Mouse (Mus musculus): Measurements from ENCODE around the gene Zscan29. TPM values are rescaled to one million over a fixed set of nuclear protein-coding genes. Genes with fewer than 3 reads are reported as not detected.
"Not testable (repeated sequence)": the region's sequence is repeated elsewhere in the genome, so short reads cannot be mapped to it uniquely, and the experiment has no call there.

The Zscan29 gene
- polyA plus RNA-seq, 1 experiment from 2014 or later = 7.0 TPM

DNA sequence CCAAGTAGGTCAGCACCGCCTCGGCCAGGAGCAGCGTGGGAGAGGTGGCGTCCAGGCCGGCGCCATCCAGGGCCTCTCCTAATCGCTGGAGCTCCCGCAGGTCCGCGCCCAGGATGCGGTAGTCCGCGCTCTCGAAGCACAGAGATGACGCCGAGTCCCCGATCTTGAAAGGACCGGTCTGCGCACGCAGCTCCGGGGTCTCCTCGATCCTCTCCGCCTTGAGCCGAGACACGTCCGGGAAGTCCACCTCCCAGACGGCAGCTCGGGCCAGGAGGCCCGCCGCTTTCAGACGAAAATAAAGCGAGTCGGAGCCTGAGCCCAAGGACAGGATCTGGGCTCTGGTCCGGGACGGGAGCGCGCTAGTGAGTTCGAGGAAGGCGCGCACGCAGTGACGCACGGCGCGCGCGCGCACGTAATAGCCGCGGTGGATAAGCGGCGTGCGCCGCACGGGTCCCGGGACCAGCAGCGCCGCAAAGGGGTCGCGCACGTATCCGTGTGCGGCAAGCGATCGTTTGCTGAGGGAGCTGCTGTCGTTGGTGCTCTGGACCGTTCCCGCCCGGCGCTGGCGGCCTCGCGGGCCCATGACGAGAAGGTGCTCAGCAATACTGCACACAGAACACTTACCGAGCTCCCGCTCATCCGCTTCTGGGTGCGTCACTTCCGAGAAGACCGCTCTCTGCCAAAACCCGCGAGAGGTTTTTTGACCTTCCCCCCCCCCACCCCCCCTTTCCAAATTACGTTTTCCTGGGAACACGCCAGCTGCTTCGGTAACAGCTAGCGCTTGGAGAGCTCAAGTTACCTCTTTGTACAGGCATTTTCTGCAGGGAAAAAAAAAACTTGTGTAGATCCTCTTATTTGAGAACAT is 30.7 kb downstream of the Zscan29 start, which contains the start of the genes Adal and Lcmt2:
TSS of gene Adal (plus strand) at position 411 of the 865 bp plus-strand sequence.
TSS of gene Lcmt2 (minus strand) at position 636 of the 865 bp plus-strand sequence.
- WGBS = under 1% methylated on average over 84 of the region's 87 CpGs
- H3K4me3 ChIP-seq (ENCODE audit: low read depth, low read length) = peak within 1 kb of the TSS; percentile 83
- peak within 1 kb of the TSS; percentile 98 for H3K27ac ChIP-seq (ENCODE audit: low read length)
- peak; percentile 97 for ATAC-seq
- H3K4me2 ChIP-seq (ENCODE audit: low read length) = peak within 1 kb of the TSS; percentile 92
- H3K27me3 ChIP-seq (ENCODE audit: control insufficient read depth, insufficient read depth, low read depth, low read length) = no peaks in the 10 kb centered on the region
- peaks cover 28% of the 10 kb centered on the region for H3K4me1 ChIP-seq (ENCODE audit: control insufficient read depth, insufficient read depth, low read length)
- peak within 1 kb of the TSS; percentile 97 for H3K9ac ChIP-seq (ENCODE audit: low read depth, low read length)
- H3K36me3 ChIP-seq (ENCODE audit: control insufficient read depth, insufficient read depth, low read length) = peaks cover 2% of the 10 kb centered on the region; the same call in 1 of the 2 replicates
- H3K9me3 ChIP-seq (replicated peaks; ENCODE audit: control insufficient read depth, low read length, poor library complexity, severe bottlenecking) = no peaks in the 10 kb centered on the region

DNA sequence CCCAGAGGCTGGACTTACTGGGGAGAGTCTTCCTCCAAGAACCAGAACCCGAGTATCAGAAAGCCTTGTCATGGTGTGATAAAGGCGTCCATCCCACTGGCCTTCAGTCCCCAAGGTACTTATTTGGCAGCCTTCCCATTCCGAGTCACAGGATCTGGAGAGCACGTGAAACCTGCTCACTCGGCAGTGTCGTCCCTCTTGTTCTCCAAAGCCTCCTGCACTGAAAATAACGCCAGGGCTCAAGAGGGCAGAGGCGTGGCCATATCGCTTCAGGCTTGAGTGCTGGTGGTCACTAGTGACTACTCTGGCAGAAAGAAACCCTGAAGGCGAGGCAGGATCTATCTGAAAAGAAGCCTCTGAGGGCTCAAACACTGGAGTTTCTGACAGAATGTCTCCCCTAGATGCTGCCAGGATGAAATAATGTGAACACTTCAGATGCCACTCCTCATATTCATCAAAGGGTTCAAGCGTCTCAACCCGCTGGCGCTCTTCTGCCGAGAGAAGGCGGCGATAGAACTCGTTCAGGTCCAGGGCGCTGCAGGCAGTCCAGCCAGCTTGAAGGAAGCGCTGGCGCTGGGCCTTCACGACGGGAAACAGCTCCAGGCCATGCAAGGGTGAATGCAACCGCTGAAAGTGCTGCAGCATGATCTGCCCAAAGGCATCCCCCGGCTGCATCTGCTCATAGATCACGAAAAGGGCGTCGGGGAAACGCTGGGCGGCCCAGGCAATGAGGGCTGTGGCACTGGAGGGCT is 31.5 kb downstream of the Zscan29 start:
- Histone ChIP-seq H3K4me2 (ENCODE audit: low read length) (peak overlapping the region; percentile 92), H3K27me3 (ENCODE audit: control insufficient read depth, insufficient read depth, low read depth, low read length) (no peaks in the 10 kb centered on the region), H3K27ac (ENCODE audit: low read length) (peak overlapping the region; percentile 98), H3K36me3 (ENCODE audit: control insufficient read depth, insufficient read depth, low read length) (no peaks in the 10 kb centered on the region; the same call in 1 of the 2 replicates), H3K4me1 (ENCODE audit: control insufficient read depth, insufficient read depth, low read length) (peaks cover 28% of the 10 kb centered on the region), H3K9ac (ENCODE audit: low read depth, low read length) (peak overlapping the region; percentile 97), H3K4me3 (ENCODE audit: low read depth, low read length) (peak overlapping the region; percentile 83), H3K9me3 (replicated peaks; ENCODE audit: control insufficient read depth, low read length, poor library complexity, severe bottlenecking) (no peaks in the 10 kb centered on the region)
- 39% methylated on average over 29 of the region's 29 CpGs for WGBS
- ATAC-seq = no peak; the same call in 1 of the 2 replicates

DNA sequence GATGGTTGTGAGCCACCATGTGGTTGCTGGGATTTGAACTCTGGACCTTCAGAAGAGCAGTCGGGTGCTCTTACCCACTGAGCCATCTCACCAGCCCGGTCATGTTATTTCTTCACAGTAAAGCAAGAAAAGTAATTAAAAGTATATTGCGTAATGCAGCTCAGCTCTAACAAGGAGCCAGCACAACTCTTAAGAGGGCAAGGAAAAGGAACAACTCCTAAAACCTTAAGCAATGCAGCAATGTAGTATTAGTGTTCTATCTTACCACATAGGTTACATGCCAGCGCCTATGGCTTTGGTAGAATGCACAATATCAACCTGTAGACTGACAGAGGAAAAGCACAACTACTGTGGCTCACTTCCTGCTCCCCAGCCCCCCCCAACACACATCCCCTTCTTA is 33.6 kb downstream of the Zscan29 start:
- Histone ChIP-seq H3K9me3 (replicated peaks; ENCODE audit: control insufficient read depth, low read length, poor library complexity, severe bottlenecking) (no peaks in the 10 kb centered on the region), H3K36me3 (ENCODE audit: control insufficient read depth, insufficient read depth, low read length) (no peaks in the 10 kb centered on the region), H3K4me2 (ENCODE audit: low read length) (no peak overlapping the region), H3K27me3 (ENCODE audit: control insufficient read depth, insufficient read depth, low read depth, low read length) (no peaks in the 10 kb centered on the region), H3K27ac (ENCODE audit: low read length) (no peak overlapping the region), H3K9ac (ENCODE audit: low read depth, low read length) (no peak overlapping the region), H3K4me1 (ENCODE audit: control insufficient read depth, insufficient read depth, low read length) (peaks cover 28% of the 10 kb centered on the region), H3K4me3 (ENCODE audit: low read depth, low read length) (no peak overlapping the region)
- 97% methylated on average over 4 of the region's 4 CpGs for WGBS
- no peak for ATAC-seq

DNA sequence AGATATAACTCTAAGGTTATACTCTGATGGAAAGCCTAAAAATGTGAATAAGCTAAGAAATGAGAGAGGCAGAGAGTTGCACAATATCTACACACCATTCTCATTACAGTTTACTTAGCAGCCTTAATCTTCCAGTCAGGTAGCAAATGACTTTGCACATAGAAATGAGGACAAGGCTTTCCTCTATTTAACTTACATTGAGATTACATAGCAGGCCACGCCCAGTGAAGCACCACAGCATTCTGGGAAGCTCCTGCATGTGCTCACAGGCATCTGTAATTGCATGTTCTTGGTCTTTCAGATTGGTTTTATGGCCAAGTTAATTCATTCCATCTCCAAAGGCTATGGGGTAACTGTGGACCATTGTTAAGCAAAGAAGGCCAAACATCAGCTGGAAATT is 38.1 kb downstream of the Zscan29 start:
- Histone ChIP-seq H3K9me3 (replicated peaks; ENCODE audit: control insufficient read depth, low read length, poor library complexity, severe bottlenecking) (no peaks in the 10 kb centered on the region), H3K4me2 (ENCODE audit: low read length) (no peak overlapping the region), H3K9ac (ENCODE audit: low read depth, low read length) (no peak overlapping the region), H3K36me3 (ENCODE audit: control insufficient read depth, insufficient read depth, low read length) (no peaks in the 10 kb centered on the region), H3K27ac (ENCODE audit: low read length) (no peak overlapping the region), H3K4me1 (ENCODE audit: control insufficient read depth, insufficient read depth, low read length) (peaks cover 6% of the 10 kb centered on the region), H3K4me3 (ENCODE audit: low read depth, low read length) (no peak overlapping the region), H3K27me3 (ENCODE audit: control insufficient read depth, insufficient read depth, low read depth, low read length) (no peaks in the 10 kb centered on the region)
- no peak for ATAC-seq
- WGBS = 64% methylated on average over 1 of the region's 1 CpGs

- Histone ChIP-seq H3K27ac (ENCODE audit: low read length) (no peak overlapping the region), H3K4me1 (ENCODE audit: control insufficient read depth, insufficient read depth, low read length) (no peaks in the 10 kb centered on the region), H3K4me3 (ENCODE audit: low read depth, low read length) (no peak overlapping the region), H3K9me3 (replicated peaks; ENCODE audit: control insufficient read depth, low read length, poor library complexity, severe bottlenecking) (no peaks in the 10 kb centered on the region), H3K36me3 (ENCODE audit: control insufficient read depth, insufficient read depth, low read length) (no peaks in the 10 kb centered on the region), H3K4me2 (ENCODE audit: low read length) (no peak overlapping the region), H3K27me3 (ENCODE audit: control insufficient read depth, insufficient read depth, low read depth, low read length) (no peaks in the 10 kb centered on the region), H3K9ac (ENCODE audit: low read depth, low read length) (no peak overlapping the region)
- no peak for ATAC-seq
- 71% methylated on average over 9 of the region's 9 CpGs for WGBS
Observed at GRCm38 (mm10) chr2:121128865-121129620, 41.9 kb downstream of the Zscan29 start.

GRCm38 (mm10) chr2:121127536-121127935 is 43.4 kb downstream of the Zscan29 start:
- Histone ChIP-seq H3K27me3 (ENCODE audit: control insufficient read depth, insufficient read depth, low read depth, low read length) (no peaks in the 10 kb centered on the region), H3K27ac (ENCODE audit: low read length) (no peak overlapping the region), H3K4me3 (ENCODE audit: low read depth, low read length) (no peak overlapping the region), H3K9ac (ENCODE audit: low read depth, low read length) (no peak overlapping the region), H3K4me1 (ENCODE audit: control insufficient read depth, insufficient read depth, low read length) (no peaks in the 10 kb centered on the region), H3K36me3 (ENCODE audit: control insufficient read depth, insufficient read depth, low read length) (no peaks in the 10 kb centered on the region), H3K9me3 (replicated peaks; ENCODE audit: control insufficient read depth, low read length, poor library complexity, severe bottlenecking) (no peaks in the 10 kb centered on the region), H3K4me2 (ENCODE audit: low read length) (no peak overlapping the region)
- no peak for ATAC-seq
- WGBS = 96% methylated on average over 1 of the region's 1 CpGs

GRCm38 (mm10) chr2:121126302-121126701 is 44.6 kb downstream of the Zscan29 start:
- H3K27me3 ChIP-seq (ENCODE audit: control insufficient read depth, insufficient read depth, low read depth, low read length); H3K27ac ChIP-seq (ENCODE audit: low read length); ATAC-seq; H3K4me2 ChIP-seq (ENCODE audit: low read length); H3K36me3 ChIP-seq (ENCODE audit: control insufficient read depth, insufficient read depth, low read length); H3K9ac ChIP-seq (ENCODE audit: low read depth, low read length); H3K9me3 ChIP-seq (replicated peaks; ENCODE audit: control insufficient read depth, low read length, poor library complexity, severe bottlenecking); H3K4me1 ChIP-seq (ENCODE audit: control insufficient read depth, insufficient read depth, low read length); H3K4me3 ChIP-seq (ENCODE audit: low read depth, low read length): not testable (repeated sequence)
- 97% methylated on average over 5 of the region's 5 CpGs for WGBS

GRCm38 (mm10) chr2:121119260-121119659 is 51.7 kb downstream of the Zscan29 start:
- H3K9me3 ChIP-seq (replicated peaks; ENCODE audit: control insufficient read depth, low read length, poor library complexity, severe bottlenecking) = no peaks in the 10 kb centered on the region
- H3K36me3 ChIP-seq (ENCODE audit: control insufficient read depth, insufficient read depth, low read length) = no peaks in the 10 kb centered on the region
- no peak for ATAC-seq
- no peaks in the 10 kb centered on the region for H3K4me1 ChIP-seq (ENCODE audit: control insufficient read depth, insufficient read depth, low read length)
- no peak overlapping the region for H3K27ac ChIP-seq (ENCODE audit: low read length)
- no peak overlapping the region for H3K4me2 ChIP-seq (ENCODE audit: low read length)
- WGBS = 90% methylated on average over 3 of the region's 3 CpGs
- H3K4me3 ChIP-seq (ENCODE audit: low read depth, low read length) = no peak overlapping the region
- no peaks in the 10 kb centered on the region for H3K27me3 ChIP-seq (ENCODE audit: control insufficient read depth, insufficient read depth, low read depth, low read length)
- no peak overlapping the region for H3K9ac ChIP-seq (ENCODE audit: low read depth, low read length)
